Comparison of ENCODE assay signal across 15 mouse cellular contexts in the genomic region with DNA sequence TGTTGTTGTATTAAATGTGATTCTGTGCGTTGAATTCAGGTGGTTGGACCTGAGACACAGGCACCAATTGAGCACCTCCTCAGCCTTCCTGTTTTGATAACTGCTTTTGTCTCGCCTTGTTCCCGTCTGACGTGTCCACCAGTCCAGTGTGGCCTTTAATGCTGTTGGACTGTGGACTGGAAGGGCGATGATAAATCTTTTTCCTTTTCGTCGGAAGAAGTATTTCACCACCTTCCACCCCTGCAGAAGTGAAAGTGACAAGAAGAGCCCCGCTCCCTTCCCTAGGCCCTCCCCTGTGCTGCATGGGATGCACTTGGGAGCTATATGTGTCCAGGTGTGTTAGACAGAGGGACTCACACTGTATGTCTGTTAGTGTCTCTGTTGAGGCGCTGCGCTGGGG. TPM values are rescaled to one million over a fixed set of nuclear protein-coding genes. Genes with fewer than 3 reads are reported as not detected.
DNase-seq lines count a peak whose midpoint lies in the region; ATAC-seq lines count a peak whose summit lies in the region.
"Had no signal": no experiment of that assay in that cellular context is flagged by ENCODE, and none has a peak within 500 bp of the region (broad histone marks: within the 10 kb centered on the region; RNA-seq: fewer than 3 reads in every experiment).

No protein-coding gene starts in this region.

- ATAC-seq in frontal cortex, adult (ENCODE audit: low TSS enrichment): peak; percentile 8; the same call in 1 of the 2 replicates
- no peak for ATAC-seq in lung, embryonic 15.5 days (ENCODE audit: borderline replicate concordance, extremely low read depth, low FRiP score, low TSS enrichment)
- ATAC-seq in megakaryocyte progenitor cell, adult 5-6 weeks (replicated peaks; ENCODE audit: poor library complexity): peak; percentile 38
- ATAC-seq in neural tube, embryonic 15.5 days (ENCODE audit: low FRiP score): no peak

- H3K27me3 ChIP-seq in lung, embryonic 15.5 days: no peaks in the 10 kb centered on the region
- H3K27me3 ChIP-seq in neural tube, embryonic 15.5 days (replicated peaks): no peaks in the 10 kb centered on the region
- H3K27me3 ChIP-seq: heart, embryonic 13.5 days; limb, embryonic 15.5 days had no signal

- no peaks in the 10 kb centered on the region for H3K36me3 ChIP-seq in lung, embryonic 15.5 days
- H3K36me3 ChIP-seq in neural tube, embryonic 15.5 days: peaks cover 23% of the 10 kb centered on the region
- H3K36me3 ChIP-seq: heart, embryonic 13.5 days had no signal

- no peak overlapping the region for H3K9ac ChIP-seq in lung, embryonic 15.5 days
- no peak overlapping the region; the same call in 1 of the 2 replicates for H3K9ac ChIP-seq in neural tube, embryonic 15.5 days (replicated peaks)
- H3K9ac ChIP-seq: heart, embryonic 13.5 days; limb, embryonic 15.5 days had no signal

- H3K4me2 ChIP-seq in lung, embryonic 15.5 days: no peak overlapping the region
- H3K4me2 ChIP-seq in neural tube, embryonic 15.5 days: no peak overlapping the region
- H3K4me2 ChIP-seq: heart, embryonic 13.5 days; limb, embryonic 15.5 days had no signal

- H3K27ac ChIP-seq in lung, embryonic 15.5 days: 0 out of 2 replicates have a peak overlapping the region, but pooled peaks have one; percentile 8
- H3K27ac ChIP-seq in neural tube, embryonic 15.5 days (replicated peaks): peak overlapping the region; percentile 81
- H3K27ac ChIP-seq: embryonic facial prominence, embryonic 10.5 days; heart, embryonic 13.5 days had no signal

- 80% methylated on average over 10 of the region's 10 CpGs for WGBS in lung, embryonic 15.5 days
- WGBS in neural tube, embryonic 15.5 days: 68% methylated on average over 10 of the region's 10 CpGs

- H3K4me1 ChIP-seq in lung, embryonic 15.5 days: peaks cover 13% of the 10 kb centered on the region; the same call in 1 of the 2 replicates
- peaks cover 40% of the 10 kb centered on the region for H3K4me1 ChIP-seq in neural tube, embryonic 15.5 days

- H3K9me3 ChIP-seq in lung, embryonic 15.5 days: no peaks in the 10 kb centered on the region
- H3K9me3 ChIP-seq in neural tube, embryonic 15.5 days (replicated peaks): no peaks in the 10 kb centered on the region
- H3K9me3 ChIP-seq: embryonic facial prominence, embryonic 10.5 days; heart, embryonic 13.5 days; limb, embryonic 15.5 days had no signal

- no peak overlapping the region for H3K4me3 ChIP-seq in lung, embryonic 15.5 days
- H3K4me3 ChIP-seq in neural tube, embryonic 15.5 days (replicated peaks): no peak overlapping the region
- H3K4me3 ChIP-seq: embryonic facial prominence, embryonic 10.5 days; heart, embryonic 13.5 days; limb, embryonic 15.5 days had no signal

- DNase-seq in frontal cortex, postnatal 14 days (ENCODE audit: low spot score in 2 of 2): no peak
- no peak for DNase-seq in lung, postnatal 4 days
- no peak for DNase-seq in urinary bladder, adult 18-20 months (ENCODE audit: low spot score in 2 of 2)
- DNase-seq in cerebellum, adult 11 months: no peak
- DNase-seq: adrenal gland, adult 2 months; B cell, adult 2 months; kidney, postnatal 25 days; lung, adult 18-20 months had no signal

RNA-seq across cellular contexts. Expression of a gene that starts 8.1 kb away (rescaled TPM):
- 18.1 and 18.6 TPM in 2 replicates for polyA plus RNA-seq in lung, embryonic 15.5 days (2015; fragmentation: Nextera tagmentation; extraction: Ambion mirVana)
- 2.5 and 3.5 TPM in 2 replicates for total RNA-seq in megakaryocyte progenitor cell, adult 5-6 weeks (2015)
- total RNA-seq in megakaryocyte progenitor cell, adult 5-6 weeks (2017): 4.6 and 5.3 TPM in 2 replicates
- 51.2 and 60.2 TPM in 2 replicates for polyA plus RNA-seq in neural tube, embryonic 15.5 days (2015; fragmentation: Nextera tagmentation; extraction: Ambion mirVana)

RNA-seq across cellular contexts. Expression of a gene that starts 54.7 kb away (rescaled TPM):
- polyA plus RNA-seq in lung, embryonic 15.5 days (2015; fragmentation: Nextera tagmentation; extraction: Ambion mirVana): 144 and 160 TPM in 2 replicates
- total RNA-seq in megakaryocyte progenitor cell, adult 5-6 weeks (2015): 127 and 139 TPM in 2 replicates
- 121 and 143 TPM in 2 replicates for total RNA-seq in megakaryocyte progenitor cell, adult 5-6 weeks (2017)
- polyA plus RNA-seq in neural tube, embryonic 15.5 days (2015; fragmentation: Nextera tagmentation; extraction: Ambion mirVana): 168 and 176 TPM in 2 replicates

Comparison
In these comparisons a context has a peak if more than half of its experiments do, and no peak if none do; other contexts are left out.
1. ATAC-seq: peak in frontal cortex, adult (single experiment) and megakaryocyte progenitor cell, adult 5-6 weeks (single experiment); none in lung, embryonic 15.5 days (single experiment) and neural tube, embryonic 15.5 days (single experiment).